Mouse (Mus musculus) activated CD4-positive, CD25-positive, alpha-beta regulatory T cell, adult 4 months (primary cell): ENCODE measurements around the gene Cnr1. TPM values are rescaled to one million over a fixed set of nuclear protein-coding genes. Genes with fewer than 3 reads are reported as not detected.

Experiments
- ATAC-seq: one replicate; pipeline ENCODE4 v1.8.0; 2017
- polyA plus RNA-seq, 2 experiments: library from polyadenylated mRNA; unstranded; fragments of 100-300 nt; shearing (Covaris generic); gene quantifications; one replicate each; pipeline ENCODE4 v1.2.1; 2017

Gene Cnr1
- polyA plus RNA-seq, 2 experiments from 2014 or later, result not detected

GRCm38 (mm10) chr4:33943936-33944335, 19.5 kb downstream of the Cnr1 start:
- no peak for ATAC-seq

- ATAC-seq, result no peak
Measured at GRCm38 (mm10) chr4:33945742-33946141, 21.3 kb downstream of the Cnr1 start.

- no peak for ATAC-seq
Measured at GRCm38 (mm10) chr4:33947584-33947983, 23.2 kb downstream of the Cnr1 start.

GRCm38 (mm10) chr4:33957398-33957797, 33.0 kb downstream of the Cnr1 start:
- no peak for ATAC-seq

GRCm38 (mm10) chr4:33958515-33958914, 34.1 kb downstream of the Cnr1 start:
- ATAC-seq, result no peak

GRCm38 (mm10) chr4:33959841-33960240, 35.4 kb downstream of the Cnr1 start:
- ATAC-seq, result no peak

GRCm38 (mm10) chr4:33970726-33971125, 46.3 kb downstream of the Cnr1 start:
- no peak for ATAC-seq

- peak; percentile 90 for ATAC-seq
Measured at GRCm38 (mm10) chr4:33988466-33989089, 64.2 kb downstream of the Cnr1 start.

- ATAC-seq, result no peak
Measured at GRCm38 (mm10) chr4:33992687-33993086, 68.3 kb downstream of the Cnr1 start.

GRCm38 (mm10) chr4:33996382-33996781, 72.0 kb downstream of the Cnr1 start:
- no peak for ATAC-seq

Other genes with a start within 250 kb of the Cnr1 start
- 1 to 10 TPM; 1.2 to 2.8 TPM for gene Spaca1, start 125.6 kb downstream of the Cnr1 start, polyA plus RNA-seq